Mouse (Mus musculus) hindbrain, postnatal 0 days (tissue): ENCODE results near the gene Fbxl2. TPM values are rescaled to one million over a fixed set of nuclear protein-coding genes. Genes with fewer than 3 reads are reported as not detected.

ENCODE experiments used
- ATAC-seq: fragments of 200-750 bp; cut with Nextera tagmentation; 2 replicates; pipeline ENCODE4 v1.8.0; 2017; ENCODE audit warnings: mild to moderate bottlenecking, moderate TSS enrichment, moderate library complexity
- DNase-seq: peaks from one replicate; pipeline ENCODE4 v3.0.0-alpha.2; 2015; ENCODE audit warnings: low spot score
- H3K27ac ChIP-seq: fragments of 300-500 bp; sonication (generic); 2 replicates; pipeline ENCODE4 v1.5.1; 2014; ENCODE audit warnings: mild to moderate bottlenecking
- H3K27me3 ChIP-seq: fragments of 300-500 bp; sonication (generic); 2 replicates; pipeline ENCODE4 v1.6.1; 2014; ENCODE audit warnings: low read length, mixed read lengths; ENCODE audit not compliant: insufficient read depth
- H3K36me3 ChIP-seq: fragments of 300-500 bp; sonication (generic); 2 replicates; pipeline ENCODE4 v1.6.1; 2014; ENCODE audit warnings: low read length, mixed read lengths; ENCODE audit not compliant: insufficient read depth
- H3K4me1 ChIP-seq: fragments of 300-500 bp; sonication (generic); 2 replicates; pipeline ENCODE4 v1.6.1; 2014; ENCODE audit warnings: antibody characterized with exemption, low read length, mixed read lengths; ENCODE audit not compliant: insufficient read depth
- H3K4me2 ChIP-seq: fragments of 300-500 bp; sonication (generic); 2 replicates; pipeline ENCODE4 v1.6.1; 2014; ENCODE audit warnings: low read depth, mild to moderate bottlenecking, low read length, moderate library complexity, mixed read lengths
- H3K4me3 ChIP-seq: fragments of 300-500 bp; sonication (generic); 2 replicates; pipeline ENCODE4 v1.5.1; 2014; ENCODE audit warnings: low read length
- H3K9ac ChIP-seq: fragments of 300-500 bp; sonication (generic); replicated peaks from 2 replicates; pipeline ENCODE4 v1.6.1; 2014; ENCODE audit warnings: mild to moderate bottlenecking, low read length, moderate library complexity, mixed read lengths
- H3K9me3 ChIP-seq: fragments of 300-500 bp; sonication (generic); 2 replicates; pipeline ENCODE4 v1.6.1; 2016; ENCODE audit warnings: low read length, mixed read lengths
- CTCF ChIP-seq: IDR thresholded peaks from 2 replicates; pipeline ENCODE4 v1.5.1; 2016; ENCODE audit warnings: antibody characterized with exemption, control low read depth, low read depth
- WGBS: fragments of 180-500 bp; shearing (Covaris S2); extraction: QIAGEN DNeasy Blood & Tissue Kit; methylation state at CpG from one replicate; pipeline ENCODE4 v1.1.7; 2014; 5-methylcytosine and 5-hydroxymethylcytosine counted together
- polyA plus RNA-seq: library from polyadenylated mRNA; unstranded; fragments of >200 nt; fragmentation: Nextera tagmentation; extraction: Ambion mirVana; gene quantifications from 2 replicates; pipeline ENCODE4 v1.2.1, GENCODE M21; 2015
- total RNA-seq: library from RNA; depleted of rRNA; stranded (reverse); fragments of >200 nt; gene quantifications from 2 replicates; pipeline ENCODE4 v1.2.3, GENCODE M21; 2014

Gene Fbxl2
- total and polyA plus RNA-seq, 2 experiments from 2014 or later = 27.4 to 36.8 TPM

GRCm38 (mm10) chr9:113976264-113976663, 69.7 kb downstream of the Fbxl2 start:
- no peak for DNase-seq
- H3K9ac ChIP-seq = no peak overlapping the region

GRCm38 (mm10) chr9:113975442-113975841, 70.5 kb downstream of the Fbxl2 start:
- no peak for ATAC-seq
- no peak for DNase-seq
- H3K9me3 ChIP-seq = no peaks in the 10 kb centered on the region
- H3K4me3 ChIP-seq = no peak overlapping the region
- H3K36me3 ChIP-seq = peaks cover 59% of the 10 kb centered on the region
- H3K4me1 ChIP-seq = no peaks in the 10 kb centered on the region
- WGBS = 75% methylated on average over 7 of the region's 7 CpGs
- no peak overlapping the region for H3K27ac ChIP-seq
- H3K4me2 ChIP-seq = no peak overlapping the region
- no peak for TF ChIP-seq CTCF
- no peaks in the 10 kb centered on the region for H3K27me3 ChIP-seq
- no peak overlapping the region for H3K9ac ChIP-seq

More at GRCm38 (mm10) chr9:113976264-113976663, 69.7 kb downstream of the Fbxl2 start:
- no peaks in the 10 kb centered on the region for H3K9me3 ChIP-seq
- H3K27me3 ChIP-seq = no peaks in the 10 kb centered on the region
- peaks cover 1% of the 10 kb centered on the region; the same call in 1 of the 2 replicates for H3K4me1 ChIP-seq
- no peak for TF ChIP-seq CTCF
- no peak for ATAC-seq
- H3K27ac ChIP-seq = no peak overlapping the region
- WGBS = 95% methylated on average over 10 of the region's 10 CpGs
- H3K4me3 ChIP-seq = no peak overlapping the region
- H3K4me2 ChIP-seq = no peak overlapping the region
- H3K36me3 ChIP-seq = peaks cover 54% of the 10 kb centered on the region

GRCm38 (mm10) chr9:113974945-113975344, 71.0 kb downstream of the Fbxl2 start:
- DNase-seq (no peak), ATAC-seq (no peak)
- 94% methylated on average over 4 of the region's 4 CpGs for WGBS
- Histone ChIP-seq H3K4me1 (no peaks in the 10 kb centered on the region), H3K9ac (no peak overlapping the region), H3K36me3 (peaks cover 64% of the 10 kb centered on the region), H3K4me3 (no peak overlapping the region), H3K4me2 (no peak overlapping the region), H3K27me3 (no peaks in the 10 kb centered on the region), H3K27ac (no peak overlapping the region), H3K9me3 (no peaks in the 10 kb centered on the region)
- no peak for TF ChIP-seq CTCF

GRCm38 (mm10) chr9:113973857-113974256, 72.1 kb downstream of the Fbxl2 start:
- H3K9me3 ChIP-seq = no peaks in the 10 kb centered on the region
- WGBS = 62% methylated on average over 4 of the region's 4 CpGs
- no peaks in the 10 kb centered on the region for H3K4me1 ChIP-seq
- no peaks in the 10 kb centered on the region for H3K27me3 ChIP-seq
- no peak for TF ChIP-seq CTCF
- H3K9ac ChIP-seq = no peak overlapping the region
- H3K4me2 ChIP-seq = no peak overlapping the region
- no peak for ATAC-seq
- peaks cover 75% of the 10 kb centered on the region for H3K36me3 ChIP-seq
- H3K27ac ChIP-seq = no peak overlapping the region
- no peak for DNase-seq
- no peak overlapping the region for H3K4me3 ChIP-seq

GRCm38 (mm10) chr9:113971615-113972014, 74.4 kb downstream of the Fbxl2 start:
- no peaks in the 10 kb centered on the region for H3K9me3 ChIP-seq
- H3K4me3 ChIP-seq = no peak overlapping the region
- H3K27ac ChIP-seq = no peak overlapping the region
- TF ChIP-seq CTCF = no peak
- H3K9ac ChIP-seq = no peak overlapping the region
- peaks cover 79% of the 10 kb centered on the region for H3K36me3 ChIP-seq
- no peak overlapping the region for H3K4me2 ChIP-seq
- DNase-seq = no peak
- H3K27me3 ChIP-seq = no peaks in the 10 kb centered on the region
- 82% methylated on average over 8 of the region's 8 CpGs for WGBS
- no peaks in the 10 kb centered on the region for H3K4me1 ChIP-seq
- ATAC-seq = 0 out of 2 replicates have a peak, but pooled peaks have one; percentile 49

GRCm38 (mm10) chr9:113970041-113970440, 76.0 kb downstream of the Fbxl2 start:
- ATAC-seq = no peak
- H3K36me3 ChIP-seq = peaks cover 78% of the 10 kb centered on the region
- DNase-seq = no peak
- no peak overlapping the region for H3K4me2 ChIP-seq
- no peak overlapping the region for H3K4me3 ChIP-seq
- H3K27me3 ChIP-seq = no peaks in the 10 kb centered on the region
- TF ChIP-seq CTCF = no peak
- no peaks in the 10 kb centered on the region for H3K4me1 ChIP-seq
- no peak overlapping the region for H3K27ac ChIP-seq
- H3K9ac ChIP-seq = no peak overlapping the region
- 92% methylated on average over 14 of the region's 14 CpGs for WGBS
- no peaks in the 10 kb centered on the region for H3K9me3 ChIP-seq

- H3K9ac ChIP-seq = no peak overlapping the region
- no peak for TF ChIP-seq CTCF
- ATAC-seq = no peak
- DNase-seq = no peak
- no peaks in the 10 kb centered on the region for H3K27me3 ChIP-seq
- H3K4me1 ChIP-seq = no peaks in the 10 kb centered on the region
- peaks cover 79% of the 10 kb centered on the region for H3K36me3 ChIP-seq
- WGBS = 92% methylated on average over 8 of the region's 8 CpGs
- H3K27ac ChIP-seq = no peak overlapping the region
- no peaks in the 10 kb centered on the region for H3K9me3 ChIP-seq
- H3K4me3 ChIP-seq = no peak overlapping the region
- no peak overlapping the region for H3K4me2 ChIP-seq
Observed at GRCm38 (mm10) chr9:113969399-113969798, 76.6 kb downstream of the Fbxl2 start.
